Mouse (Mus musculus) bone marrow, adult 2 months (tissue): Measurements from ENCODE around the gene Zc3h18. TPM values are rescaled to one million over a fixed set of nuclear protein-coding genes. Genes with fewer than 3 reads are reported as not detected.

ENCODE experiments used
- H3K27ac ChIP-seq: fragments of 200-500 bp; 2 replicates; pipeline ENCODE4 v1.5.1; 2012; ENCODE audit warnings: low read depth, mild to moderate bottlenecking, control low read depth, inconsistent platforms, low read length; ENCODE audit not compliant: control insufficient read depth, poor library complexity, insufficient read depth
- H3K4me1 ChIP-seq: fragments of 200-500 bp; 2 replicates; pipeline ENCODE4 v1.6.1; 2011; ENCODE audit warnings: low read length; ENCODE audit not compliant: control insufficient read depth, insufficient read depth
- H3K4me3 ChIP-seq: fragments of 200-500 bp; replicated peaks from 2 replicates; pipeline ENCODE3; 2011; ENCODE audit warnings: mild to moderate bottlenecking, low read depth, low read length, control low read depth; ENCODE audit not compliant: control insufficient read depth
- CTCF ChIP-seq: fragments of 200-500 bp; IDR thresholded peaks from 2 replicates; pipeline ENCODE4 v1.5.1; 2011; ENCODE audit warnings: low read length, control low read depth; ENCODE audit not compliant: control insufficient read depth, insufficient read depth
- POLR2A ChIP-seq: fragments of 200-500 bp; IDR thresholded peaks from 2 replicates; pipeline ENCODE4 v1.6.1; 2011; ENCODE audit warnings: low read depth, mild to moderate bottlenecking, control low read depth, low read length, borderline replicate concordance; ENCODE audit not compliant: control insufficient read depth
- WGBS: fragments of 180-500 bp; shearing (Covaris S2); methylation state at CpG from one replicate; pipeline ENCODE4 v1.1.7; 2018; 5-methylcytosine and 5-hydroxymethylcytosine counted together
- polyA plus RNA-seq: library from polyadenylated mRNA; stranded (reverse); fragments of >200 nt; gene quantifications from 2 replicates; pipeline ENCODE4 v1.2.4, GENCODE M21; 2011; ENCODE audit warnings: low replicate concordance; ENCODE audit not compliant: missing spikeins, insufficient read depth, insufficient read length

Gene Zc3h18
- polyA plus RNA-seq, 1 experiment = 50.7 TPM

DNA sequence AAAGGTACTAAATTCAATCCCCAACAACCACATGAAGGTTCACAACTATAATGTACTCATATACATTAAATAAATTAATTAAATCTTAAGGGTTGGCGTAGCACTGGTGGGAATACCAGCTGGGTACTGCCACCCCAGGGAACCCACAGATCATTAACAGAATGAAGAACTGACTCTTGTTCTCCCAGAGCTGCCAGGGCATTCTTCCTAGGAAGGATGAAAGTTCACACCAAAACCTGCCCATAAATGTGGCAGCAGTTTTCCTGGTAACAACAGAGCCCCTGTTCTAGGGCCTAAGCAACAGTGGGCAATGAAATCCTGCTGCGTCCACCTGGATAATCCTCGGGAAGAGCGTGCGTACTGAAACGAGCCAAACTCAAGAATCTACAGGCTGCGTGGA lies 65.9 kb downstream of the Zc3h18 start:
- 61% methylated on average over 7 of the region's 7 CpGs for WGBS
- Histone ChIP-seq H3K4me3 (no peak overlapping the region), H3K4me1 (peaks cover 7% of the 10 kb centered on the region; the same call in 1 of the 2 replicates), H3K27ac (no peak overlapping the region)
- TF ChIP-seq CTCF (no peak), POLR2A (no peak)

DNA sequence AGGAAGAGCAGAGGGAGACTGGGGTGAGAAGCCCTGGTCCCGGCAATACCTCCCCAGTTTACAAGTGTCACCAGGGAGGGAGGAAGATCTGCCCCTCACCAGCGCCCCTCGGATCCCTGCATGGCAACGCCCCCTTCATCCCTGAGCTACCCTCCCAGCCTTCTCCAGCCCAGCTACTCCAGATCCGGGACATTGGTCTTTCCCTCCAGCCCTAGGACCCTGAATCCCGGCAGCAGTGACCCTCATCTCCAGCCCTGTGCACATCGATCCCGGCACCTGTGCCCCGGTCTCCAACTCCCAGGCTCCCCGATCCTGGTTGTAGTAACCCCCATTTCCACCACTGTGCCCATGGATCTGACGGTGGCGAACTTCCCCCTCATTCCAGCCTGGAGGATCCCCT lies 66.4 kb downstream of the Zc3h18 start:
- peak overlapping the region; percentile 31 for H3K27ac ChIP-seq
- peaks cover 5% of the 10 kb centered on the region; the same call in 1 of the 2 replicates for H3K4me1 ChIP-seq
- no peak for TF ChIP-seq POLR2A
- TF ChIP-seq CTCF = no peak
- H3K4me3 ChIP-seq = peak overlapping the region; percentile 73
- 2% methylated on average over 12 of the region's 12 CpGs for WGBS

DNA sequence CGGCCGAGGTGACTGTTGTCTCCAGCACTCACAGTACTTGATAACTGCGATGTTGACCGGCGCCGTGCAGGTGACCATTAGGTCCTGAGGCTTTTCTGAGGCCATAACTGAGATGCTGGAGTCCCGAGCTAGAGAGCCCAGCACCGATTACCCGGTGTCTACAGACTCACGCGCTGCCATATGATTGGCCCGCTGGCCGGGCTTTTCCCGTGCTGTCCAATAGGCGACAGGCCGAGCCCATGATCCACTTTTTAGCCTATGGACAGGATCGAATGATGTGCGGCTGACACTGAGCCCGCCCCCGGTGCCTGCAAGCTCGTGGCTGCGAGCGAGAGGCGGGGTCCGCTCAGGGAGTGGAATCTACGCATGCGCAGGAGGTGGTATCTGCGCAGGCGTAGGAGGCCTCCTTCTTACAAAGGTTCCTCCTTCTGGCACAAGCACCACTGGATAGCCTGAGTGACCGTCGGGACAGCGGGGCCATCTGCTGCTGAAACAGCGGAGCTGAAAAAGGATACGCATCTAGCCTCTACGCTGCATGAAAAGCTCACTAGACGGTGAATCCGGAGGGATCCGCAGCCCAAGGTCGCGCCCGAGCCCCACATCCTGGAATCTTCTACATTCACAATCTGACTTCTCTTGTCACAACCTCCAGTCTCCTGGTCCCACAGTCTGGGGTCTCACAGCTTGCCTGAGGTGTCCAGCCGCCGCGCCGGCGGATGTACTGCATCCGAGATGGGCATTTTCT lies 67.0 kb downstream of the Zc3h18 start, which contains the start of gene Mvd:
TSS of gene Mvd (minus strand) at position 161 of the 745 bp plus-strand sequence.
- under 1% methylated on average over 47 of the region's 47 CpGs for WGBS
- peak within 1 kb of the TSS; percentile 73 for H3K4me3 ChIP-seq
- TF ChIP-seq CTCF (peak; percentile 75), POLR2A (peak; percentile 75)
- H3K27ac ChIP-seq = peak within 1 kb of the TSS; percentile 55
- peaks cover 5% of the 10 kb centered on the region; the same call in 1 of the 2 replicates for H3K4me1 ChIP-seq

DNA sequence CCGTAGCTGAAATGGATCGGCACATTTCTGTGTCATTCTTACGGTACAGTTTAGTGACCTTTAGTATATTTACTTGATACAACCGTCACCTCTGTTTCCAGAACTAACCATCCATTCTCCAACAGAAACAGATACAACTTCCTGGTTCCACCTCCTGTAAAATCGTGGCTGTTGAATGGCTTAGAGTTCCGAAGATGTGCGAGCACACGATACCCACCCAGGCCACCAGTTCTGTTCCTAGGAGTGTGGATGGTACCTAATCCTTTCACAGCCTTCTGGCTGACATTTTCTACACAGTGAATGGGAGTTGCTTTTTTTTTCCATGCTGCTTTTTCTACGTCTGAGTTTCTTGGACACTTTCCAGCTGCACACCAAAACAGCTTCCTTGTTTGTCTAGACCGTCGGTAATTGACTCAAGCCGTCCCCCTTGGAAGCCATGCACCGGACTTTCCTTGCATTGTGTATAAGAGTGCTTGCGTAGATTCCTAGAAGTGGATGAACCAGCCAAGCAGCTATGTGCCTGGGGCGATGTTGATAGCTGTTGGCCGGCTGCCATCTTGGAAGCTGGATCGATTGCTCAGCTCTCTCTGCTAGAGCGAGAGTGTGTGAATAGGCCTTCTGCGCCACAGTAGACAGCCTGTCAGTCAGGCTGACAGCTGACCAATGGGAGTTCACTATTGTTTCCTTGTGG lies 67.8 kb downstream of the Zc3h18 start:
- no peak for TF ChIP-seq POLR2A
- TF ChIP-seq CTCF = no peak
- Histone ChIP-seq H3K27ac (peak overlapping the region; percentile 27), H3K4me3 (peak overlapping the region; percentile 73), H3K4me1 (peaks cover 3% of the 10 kb centered on the region; the same call in 1 of the 2 replicates)
- under 1% methylated on average over 19 of the region's 19 CpGs for WGBS

DNA sequence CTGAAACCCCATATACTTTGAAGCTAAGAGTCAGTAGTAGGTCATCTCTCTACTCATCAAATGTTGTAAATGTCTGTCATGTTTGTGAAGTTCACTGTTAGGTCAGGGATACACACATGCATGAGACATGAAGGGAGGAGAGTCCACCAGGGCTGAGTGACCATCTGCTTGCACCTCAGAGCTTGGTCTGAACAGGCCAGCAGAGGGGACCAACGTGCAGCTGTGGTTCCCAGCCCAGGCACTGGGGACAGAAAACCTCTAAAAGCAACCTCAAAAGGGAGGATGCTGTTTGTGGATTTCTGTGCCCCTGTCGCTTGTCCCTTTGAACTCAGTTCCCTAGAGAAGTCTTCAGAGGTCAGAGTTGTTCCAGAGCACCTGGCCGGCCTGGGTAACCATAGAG lies 68.8 kb downstream of the Zc3h18 start:
- 42% methylated on average over 3 of the region's 3 CpGs for WGBS
- Histone ChIP-seq H3K27ac (no peak overlapping the region), H3K4me3 (no peak overlapping the region), H3K4me1 (peaks cover 2% of the 10 kb centered on the region; the same call in 1 of the 2 replicates)
- TF ChIP-seq CTCF (peak; percentile 28; the same call in 1 of the 2 replicates), POLR2A (no peak)

DNA sequence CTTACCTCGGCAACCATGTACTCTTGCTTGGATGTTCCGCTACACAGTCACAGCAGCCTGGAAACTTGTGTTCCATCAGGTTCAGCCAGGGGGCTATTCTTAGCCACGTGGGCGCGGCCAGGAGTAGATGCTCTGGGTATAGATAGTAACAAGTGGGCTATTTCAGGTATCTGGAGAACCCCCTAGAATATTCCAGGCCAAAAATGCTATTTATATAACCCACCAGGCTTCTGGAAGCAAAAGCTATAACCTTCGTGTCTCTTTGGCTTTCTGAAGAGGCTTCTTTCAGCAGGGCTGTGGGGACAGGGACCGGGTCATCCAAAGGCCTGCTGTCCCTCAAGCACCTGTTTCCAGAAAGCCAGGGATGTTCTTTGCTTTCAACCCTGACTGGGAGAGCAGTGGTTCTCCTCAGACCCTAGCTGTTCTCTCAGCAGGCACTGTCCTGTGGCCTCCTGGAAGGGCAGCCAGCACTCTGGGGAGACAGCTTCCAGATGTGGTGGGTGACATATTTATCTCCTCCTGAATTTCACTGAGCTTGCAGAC lies 74.8 kb downstream of the Zc3h18 start:
- no peaks in the 10 kb centered on the region; the same call in 1 of the 2 replicates for H3K4me1 ChIP-seq
- WGBS = 75% methylated on average over 7 of the region's 7 CpGs
- no peak overlapping the region for H3K4me3 ChIP-seq
- no peak for TF ChIP-seq CTCF
- H3K27ac ChIP-seq = no peak overlapping the region

DNA sequence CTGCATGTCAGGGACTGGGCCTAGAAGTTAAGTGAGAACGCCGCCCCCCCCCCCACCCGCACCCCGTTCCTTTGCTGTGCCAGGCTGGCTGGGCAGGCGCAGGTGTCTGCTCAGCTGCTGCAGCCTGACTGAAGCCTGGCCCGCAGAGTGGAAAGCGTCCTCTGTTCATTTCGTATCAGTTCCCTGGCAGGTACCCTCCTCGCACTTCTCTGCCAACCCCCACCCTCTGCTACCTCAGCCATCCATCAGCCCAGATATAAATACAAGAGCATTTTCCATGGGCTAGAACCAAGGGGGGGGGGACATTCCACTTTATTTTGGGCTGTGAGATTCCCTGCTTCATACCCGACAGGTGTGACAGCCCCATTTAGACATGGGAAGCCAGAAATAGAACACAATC lies 75.7 kb downstream of the Zc3h18 start:
- H3K27ac ChIP-seq = no peak overlapping the region
- no peak overlapping the region for H3K4me3 ChIP-seq
- no peak for TF ChIP-seq POLR2A
- no peak for TF ChIP-seq CTCF
- WGBS = 86% methylated on average over 10 of the region's 10 CpGs
- H3K4me1 ChIP-seq = no peaks in the 10 kb centered on the region; the same call in 1 of the 2 replicates

DNA sequence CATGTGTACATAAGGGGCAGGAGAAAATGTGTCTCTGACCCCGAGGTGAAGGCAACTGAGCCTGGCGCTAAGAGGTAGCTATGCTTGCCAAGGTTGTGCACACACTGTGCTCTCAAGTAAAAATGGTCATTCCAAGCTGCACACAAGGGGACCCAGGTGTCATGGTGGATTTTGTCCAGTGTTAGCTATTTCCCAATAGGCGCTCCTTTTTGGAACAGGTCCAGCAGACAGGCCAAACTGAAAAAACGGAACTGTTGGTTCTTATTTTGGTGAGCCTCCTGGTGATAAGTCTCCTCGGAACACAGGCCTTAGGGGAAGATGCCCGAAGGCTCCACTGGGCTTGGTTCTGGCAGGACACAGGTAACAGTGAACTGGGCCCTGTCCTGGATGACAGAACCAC lies 78.0 kb downstream of the Zc3h18 start:
- TF ChIP-seq CTCF (no peak), POLR2A (no peak)
- H3K27ac ChIP-seq = no peak overlapping the region
- H3K4me3 ChIP-seq = no peak overlapping the region
- no peaks in the 10 kb centered on the region; the same call in 1 of the 2 replicates for H3K4me1 ChIP-seq
- 46% methylated on average over 6 of the region's 6 CpGs for WGBS

DNA sequence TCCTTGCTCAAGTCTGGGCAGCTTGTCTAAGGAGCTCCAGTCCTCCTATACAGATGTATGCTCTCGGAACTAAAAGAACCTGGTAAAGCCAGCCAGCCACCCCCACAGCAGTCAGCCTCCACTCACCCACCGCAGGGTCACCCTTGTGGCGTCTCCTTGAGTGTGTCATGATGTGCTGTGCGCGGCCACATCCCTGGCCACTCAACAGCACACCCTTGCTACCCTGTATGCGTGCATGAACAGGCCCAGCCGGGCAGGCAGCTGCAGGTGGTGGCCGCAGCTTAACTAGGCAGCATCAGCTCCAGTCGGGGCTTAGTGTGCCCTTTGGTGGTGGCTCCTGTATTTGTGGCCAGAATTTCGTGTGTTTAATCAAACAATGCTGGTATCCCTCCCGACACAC lies 80.8 kb downstream of the Zc3h18 start:
- peaks cover 2% of the 10 kb centered on the region; the same call in 1 of the 2 replicates for H3K4me1 ChIP-seq
- no peak for TF ChIP-seq POLR2A
- no peak for TF ChIP-seq CTCF
- WGBS = 77% methylated on average over 11 of the region's 11 CpGs
- H3K27ac ChIP-seq = no peak overlapping the region
- H3K4me3 ChIP-seq = no peak overlapping the region
